Mouse (Mus musculus): Measurements from ENCODE around the gene Tecpr1. TPM values are rescaled to one million over a fixed set of nuclear protein-coding genes. Genes with fewer than 3 reads are reported as not detected.
A peak's percentile ranks its signal among the peaks of the same experiment; 100 is the strongest.

Gene Tecpr1
- polyA plus RNA-seq, 1 experiment: 59.4 TPM

- TF ChIP-seq CTCF (IDR thresholded peaks at IDR 0.05; ENCODE audit: borderline replicate concordance, extremely low read depth, insufficient read depth, insufficient read length): no peak
- TF ChIP-seq POLR2A (IDR thresholded peaks at IDR 0.05; ENCODE audit: borderline replicate concordance, extremely low read depth, insufficient read depth, insufficient read length, poor library complexity, severe bottlenecking): no peak
- DNase-seq (ENCODE audit: low read depth): no peak
These were observed 38.9 kb downstream of the Tecpr1 start for GRCm38 (mm10) chr5:144184350-144185045.

- no peak for DNase-seq (ENCODE audit: low read depth)
- TF ChIP-seq CTCF (IDR thresholded peaks at IDR 0.05; ENCODE audit: borderline replicate concordance, extremely low read depth, insufficient read depth, insufficient read length) (no peak), POLR2A (IDR thresholded peaks at IDR 0.05; ENCODE audit: borderline replicate concordance, extremely low read depth, insufficient read depth, insufficient read length, poor library complexity, severe bottlenecking) (no peak)
These were observed 39.6 kb downstream of the Tecpr1 start for GRCm38 (mm10) chr5:144183647-144184335.

- DNase-seq (ENCODE audit: low read depth): no peak
These were observed 40.2 kb downstream of the Tecpr1 start for GRCm38 (mm10) chr5:144183248-144183559.

GRCm38 (mm10) chr5:144182542-144183247 is 40.7 kb downstream of the Tecpr1 start:
- DNase-seq (ENCODE audit: low read depth): no peak
- TF ChIP-seq CTCF (IDR thresholded peaks at IDR 0.05; ENCODE audit: borderline replicate concordance, extremely low read depth, insufficient read depth, insufficient read length) (no peak), POLR2A (IDR thresholded peaks at IDR 0.05; ENCODE audit: borderline replicate concordance, extremely low read depth, insufficient read depth, insufficient read length, poor library complexity, severe bottlenecking) (no peak)

More at GRCm38 (mm10) chr5:144183248-144183559, 40.2 kb downstream of the Tecpr1 start:
- TF ChIP-seq POLR2A (IDR thresholded peaks at IDR 0.05; ENCODE audit: borderline replicate concordance, extremely low read depth, insufficient read depth, insufficient read length, poor library complexity, severe bottlenecking) (no peak), CTCF (IDR thresholded peaks at IDR 0.05; ENCODE audit: borderline replicate concordance, extremely low read depth, insufficient read depth, insufficient read length) (no peak)

- DNase-seq (ENCODE audit: low read depth): no peak
- no peak for TF ChIP-seq CTCF (IDR thresholded peaks at IDR 0.05; ENCODE audit: borderline replicate concordance, extremely low read depth, insufficient read depth, insufficient read length)
- TF ChIP-seq POLR2A (IDR thresholded peaks at IDR 0.05; ENCODE audit: borderline replicate concordance, extremely low read depth, insufficient read depth, insufficient read length, poor library complexity, severe bottlenecking): no peak
These were observed 42.2 kb downstream of the Tecpr1 start for GRCm38 (mm10) chr5:144181249-144181648.

GRCm38 (mm10) chr5:144178216-144178615 is 45.2 kb downstream of the Tecpr1 start:
- DNase-seq (ENCODE audit: low read depth): no peak

GRCm38 (mm10) chr5:144173648-144174047 is 49.8 kb downstream of the Tecpr1 start:
- TF ChIP-seq POLR2A (IDR thresholded peaks at IDR 0.05; ENCODE audit: borderline replicate concordance, extremely low read depth, insufficient read depth, insufficient read length, poor library complexity, severe bottlenecking) (no peak), CTCF (IDR thresholded peaks at IDR 0.05; ENCODE audit: borderline replicate concordance, extremely low read depth, insufficient read depth, insufficient read length) (no peak)
- no peak for DNase-seq (ENCODE audit: low read depth)

More at GRCm38 (mm10) chr5:144178216-144178615, 45.2 kb downstream of the Tecpr1 start:
- no peak for TF ChIP-seq POLR2A (IDR thresholded peaks at IDR 0.05; ENCODE audit: borderline replicate concordance, extremely low read depth, insufficient read depth, insufficient read length, poor library complexity, severe bottlenecking)
- no peak for TF ChIP-seq CTCF (IDR thresholded peaks at IDR 0.05; ENCODE audit: borderline replicate concordance, extremely low read depth, insufficient read depth, insufficient read length)

GRCm38 (mm10) chr5:144169275-144169975 is 54.0 kb downstream of the Tecpr1 start:
- no peak for TF ChIP-seq POLR2A (IDR thresholded peaks at IDR 0.05; ENCODE audit: borderline replicate concordance, extremely low read depth, insufficient read depth, insufficient read length, poor library complexity, severe bottlenecking)
- no peak for TF ChIP-seq CTCF (IDR thresholded peaks at IDR 0.05; ENCODE audit: borderline replicate concordance, extremely low read depth, insufficient read depth, insufficient read length)
- DNase-seq (ENCODE audit: low read depth): peak; percentile 59

- TF ChIP-seq CTCF (IDR thresholded peaks at IDR 0.05; ENCODE audit: borderline replicate concordance, extremely low read depth, insufficient read depth, insufficient read length) (no peak), POLR2A (IDR thresholded peaks at IDR 0.05; ENCODE audit: borderline replicate concordance, extremely low read depth, insufficient read depth, insufficient read length, poor library complexity, severe bottlenecking) (no peak)
- no peak for DNase-seq (ENCODE audit: low read depth)
These were observed 57.7 kb downstream of the Tecpr1 start for GRCm38 (mm10) chr5:144165756-144166155.

- DNase-seq (ENCODE audit: low read depth): peak; percentile 11
- TF ChIP-seq CTCF (IDR thresholded peaks at IDR 0.05; ENCODE audit: borderline replicate concordance, extremely low read depth, insufficient read depth, insufficient read length): no peak
- no peak for TF ChIP-seq POLR2A (IDR thresholded peaks at IDR 0.05; ENCODE audit: borderline replicate concordance, extremely low read depth, insufficient read depth, insufficient read length, poor library complexity, severe bottlenecking)
These were observed 60.5 kb downstream of the Tecpr1 start for GRCm38 (mm10) chr5:144162813-144163517.

Measured in brain, embryonic 14.5 days (tissue).